Mouse (Mus musculus): ENCODE results near the gene Gm3402. TPM values are rescaled to one million over a fixed set of nuclear protein-coding genes. Genes with fewer than 3 reads are reported as not detected.
"Not testable (repeated sequence)": the region's sequence is repeated elsewhere in the genome, so short reads cannot be mapped to it uniquely, and the experiment has no call there.

Gene Gm3402
- total RNA-seq (2021) (not detected), polyA plus RNA-seq (2012; rRNA removed) (not detected in 2 replicates)
- long read RNA-seq: 0 reads

DNA sequence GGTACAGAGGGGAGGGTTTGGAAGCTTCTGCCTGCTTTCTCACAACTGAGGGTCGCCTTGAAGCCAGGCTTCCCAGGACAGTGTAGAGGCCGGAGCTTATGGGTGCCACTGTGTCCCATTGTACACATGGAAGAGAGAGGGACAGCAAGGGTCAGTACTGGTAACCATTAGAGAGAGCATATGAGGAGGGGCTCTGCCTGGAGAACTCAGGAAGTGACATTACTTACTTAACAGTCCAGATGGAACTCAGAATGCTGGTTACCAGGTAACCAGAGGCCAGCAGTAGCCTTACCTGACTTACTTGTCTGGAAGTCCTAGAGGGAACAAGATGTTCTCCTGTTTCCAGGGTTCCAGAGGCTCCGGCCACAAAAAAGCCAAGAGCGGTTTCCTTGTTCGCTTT is at the start of gene Gm3402:
Gene Gm3402, plus strand, starts transcription at position 301 of the 400 bp plus-strand sequence.
- WGBS: 80% methylated on average over 1 of the region's 5 CpGs
- H3K36me3 ChIP-seq (ENCODE audit: control insufficient read depth, insufficient read depth, low read length); H3K27me3 ChIP-seq (ENCODE audit: control insufficient read depth, insufficient read depth, low read length); H3K4me3 ChIP-seq; H3K9ac ChIP-seq (ENCODE audit: low read depth, low read length); intact Hi-C loops (cut with DNase I); H3K4me1 ChIP-seq (ENCODE audit: control insufficient read depth, insufficient read depth, low read length); H3K79me2 ChIP-seq (replicated peaks; ENCODE audit: control insufficient read depth, insufficient read depth, low read length); DNase-seq; H3K27ac ChIP-seq: not testable (repeated sequence)

GRCm38 (mm10) chr5:146466663-146467062 is 47.3 kb upstream of the Gm3402 start:
- TF ChIP-seq EP300 (IDR thresholded peaks at IDR 0.05; ENCODE audit: insufficient read depth, low read depth, low read length): no peak
- no peak for TF ChIP-seq CTCF (IDR thresholded peaks at IDR 0.05)
- no peak for TF ChIP-seq POLR2A (IDR thresholded peaks at IDR 0.05; ENCODE audit: insufficient read depth, low read depth, low read length)
- DNase-seq: no peak
- Histone ChIP-seq H3K79me2 (replicated peaks; ENCODE audit: control insufficient read depth, insufficient read depth, low read length) (no peaks in the 10 kb centered on the region), H3K4me1 (ENCODE audit: control insufficient read depth, insufficient read depth, low read length) (no peaks in the 10 kb centered on the region), H3K4me3 (no peak overlapping the region), H3K36me3 (ENCODE audit: control insufficient read depth, insufficient read depth, low read length) (no peaks in the 10 kb centered on the region), H3K27me3 (ENCODE audit: control insufficient read depth, insufficient read depth, low read length) (no peaks in the 10 kb centered on the region), H3K9ac (ENCODE audit: low read depth, low read length) (no peak overlapping the region), H3K27ac (no peak overlapping the region)
- WGBS: 85% methylated on average over 19 of the region's 19 CpGs
- intact Hi-C loops (cut with DNase I): no loop called here

- Histone ChIP-seq H3K4me3 (no peak overlapping the region), H3K79me2 (replicated peaks; ENCODE audit: control insufficient read depth, insufficient read depth, low read length) (no peaks in the 10 kb centered on the region), H3K36me3 (ENCODE audit: control insufficient read depth, insufficient read depth, low read length) (no peaks in the 10 kb centered on the region), H3K9ac (ENCODE audit: low read depth, low read length) (no peak overlapping the region), H3K4me1 (ENCODE audit: control insufficient read depth, insufficient read depth, low read length) (no peaks in the 10 kb centered on the region), H3K27me3 (ENCODE audit: control insufficient read depth, insufficient read depth, low read length) (no peaks in the 10 kb centered on the region), H3K27ac (no peak overlapping the region)
- intact Hi-C loops (cut with DNase I): no loop called here
- no peak for DNase-seq
- no peak for TF ChIP-seq EP300 (IDR thresholded peaks at IDR 0.05; ENCODE audit: insufficient read depth, low read depth, low read length)
- TF ChIP-seq CTCF (IDR thresholded peaks at IDR 0.05): no peak
- no peak for TF ChIP-seq POLR2A (IDR thresholded peaks at IDR 0.05; ENCODE audit: insufficient read depth, low read depth, low read length)
- 88% methylated on average over 9 of the region's 9 CpGs for WGBS
These were observed 45.6 kb upstream of the Gm3402 start for GRCm38 (mm10) chr5:146468311-146468710.

- TF ChIP-seq CTCF (IDR thresholded peaks at IDR 0.05) (no peak), POLR2A (IDR thresholded peaks at IDR 0.05; ENCODE audit: insufficient read depth, low read depth, low read length) (no peak), EP300 (IDR thresholded peaks at IDR 0.05; ENCODE audit: insufficient read depth, low read depth, low read length) (no peak)
- H3K27me3 ChIP-seq (ENCODE audit: control insufficient read depth, insufficient read depth, low read length): no peaks in the 10 kb centered on the region
- no peaks in the 10 kb centered on the region for H3K79me2 ChIP-seq (replicated peaks; ENCODE audit: control insufficient read depth, insufficient read depth, low read length)
- intact Hi-C loops (cut with DNase I): no loop called here
- H3K9ac ChIP-seq (ENCODE audit: low read depth, low read length): no peak overlapping the region
- WGBS: 84% methylated on average over 9 of the region's 9 CpGs
- H3K4me1 ChIP-seq (ENCODE audit: control insufficient read depth, insufficient read depth, low read length): no peaks in the 10 kb centered on the region
- no peak overlapping the region for H3K27ac ChIP-seq
- H3K36me3 ChIP-seq (ENCODE audit: control insufficient read depth, insufficient read depth, low read length): no peaks in the 10 kb centered on the region
- no peak for DNase-seq
- H3K4me3 ChIP-seq: no peak overlapping the region
These were observed 43.1 kb upstream of the Gm3402 start for GRCm38 (mm10) chr5:146470821-146471220.

DNA sequence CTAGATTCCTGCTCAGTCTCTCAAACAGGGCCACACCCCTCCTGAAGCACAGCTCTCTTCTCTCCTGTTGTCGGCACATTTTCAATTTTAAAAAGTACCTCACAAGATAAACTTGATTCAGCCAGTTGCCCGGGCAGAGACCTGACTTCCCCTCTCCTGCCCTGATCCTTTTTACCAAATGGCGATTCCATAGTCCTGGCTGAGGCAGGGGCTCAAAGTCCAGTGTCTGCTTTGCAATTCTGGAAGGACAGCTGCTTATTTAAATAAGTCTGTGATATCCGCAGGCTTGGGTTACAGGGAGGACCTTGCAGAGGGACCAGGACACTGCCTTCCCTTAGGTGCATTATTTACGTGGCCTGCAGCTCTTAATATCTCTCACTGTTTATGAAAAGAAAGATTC is 42.6 kb upstream of the Gm3402 start:
- no peak for DNase-seq
- no peak for TF ChIP-seq EP300 (IDR thresholded peaks at IDR 0.05; ENCODE audit: insufficient read depth, low read depth, low read length)
- TF ChIP-seq POLR2A (IDR thresholded peaks at IDR 0.05; ENCODE audit: insufficient read depth, low read depth, low read length): no peak
- TF ChIP-seq CTCF (IDR thresholded peaks at IDR 0.05): no peak
- Histone ChIP-seq H3K36me3 (ENCODE audit: control insufficient read depth, insufficient read depth, low read length) (no peaks in the 10 kb centered on the region), H3K4me3 (no peak overlapping the region), H3K27me3 (ENCODE audit: control insufficient read depth, insufficient read depth, low read length) (no peaks in the 10 kb centered on the region), H3K79me2 (replicated peaks; ENCODE audit: control insufficient read depth, insufficient read depth, low read length) (no peaks in the 10 kb centered on the region), H3K9ac (ENCODE audit: low read depth, low read length) (no peak overlapping the region), H3K4me1 (ENCODE audit: control insufficient read depth, insufficient read depth, low read length) (no peaks in the 10 kb centered on the region), H3K27ac (no peak overlapping the region)
- WGBS: 67% methylated on average over 5 of the region's 5 CpGs
- intact Hi-C loops (cut with DNase I): no loop called here

- Histone ChIP-seq H3K4me1 (ENCODE audit: control insufficient read depth, insufficient read depth, low read length) (no peaks in the 10 kb centered on the region), H3K27me3 (ENCODE audit: control insufficient read depth, insufficient read depth, low read length) (no peaks in the 10 kb centered on the region), H3K4me3 (no peak overlapping the region), H3K36me3 (ENCODE audit: control insufficient read depth, insufficient read depth, low read length) (no peaks in the 10 kb centered on the region), H3K9ac (ENCODE audit: low read depth, low read length) (no peak overlapping the region), H3K79me2 (replicated peaks; ENCODE audit: control insufficient read depth, insufficient read depth, low read length) (no peaks in the 10 kb centered on the region), H3K27ac (no peak overlapping the region)
- no peak for TF ChIP-seq POLR2A (IDR thresholded peaks at IDR 0.05; ENCODE audit: insufficient read depth, low read depth, low read length)
- TF ChIP-seq CTCF (IDR thresholded peaks at IDR 0.05): no peak
- TF ChIP-seq EP300 (IDR thresholded peaks at IDR 0.05; ENCODE audit: insufficient read depth, low read depth, low read length): no peak
- DNase-seq: no peak
- WGBS: 84% methylated on average over 12 of the region's 12 CpGs
- intact Hi-C loops (cut with DNase I): no loop called here
These were observed 42.1 kb upstream of the Gm3402 start for GRCm38 (mm10) chr5:146471821-146472220.

Measured in heart, adult 2 months (tissue).